Mouse (Mus musculus) cerebellum, adult 2 months (tissue): ENCODE measurements around the gene Olfr547.

Source experiments
- CTCF ChIP-seq: fragments of 200-500 bp; IDR thresholded peaks from 2 replicates; pipeline ENCODE4 v1.5.1; 2011; ENCODE audit warnings: low read depth, mild to moderate bottlenecking, control low read depth, low read length, moderate library complexity, borderline replicate concordance; ENCODE audit not compliant: insufficient read depth
- POLR2A ChIP-seq: fragments of 200-500 bp; IDR thresholded peaks from 2 replicates; pipeline ENCODE4 v1.6.1; 2011; ENCODE audit warnings: low read length, control low read depth, borderline replicate concordance; ENCODE audit not compliant: insufficient read depth

DNA sequence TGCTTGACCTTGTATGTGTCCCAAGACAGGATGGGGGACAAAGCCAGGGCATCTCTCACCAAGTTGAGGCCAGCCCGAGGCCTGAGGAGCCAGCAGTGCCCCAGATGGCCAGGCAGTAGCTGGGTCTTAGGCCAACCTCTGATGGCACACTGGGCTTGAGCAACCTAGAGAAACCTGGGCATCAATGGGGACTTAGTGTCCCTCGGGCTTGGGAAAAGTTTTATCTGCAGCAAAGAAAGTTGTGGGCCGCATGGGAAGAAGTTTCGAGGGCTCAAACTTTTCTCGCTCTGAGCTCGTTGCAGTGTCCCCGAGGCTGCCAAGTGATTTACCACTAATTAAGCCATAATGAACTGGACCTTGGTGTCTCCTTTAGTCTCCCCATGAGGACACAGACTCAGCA, 24.8 kb upstream of the Olfr547 start:
- TF ChIP-seq POLR2A (no peak), CTCF (no peak)
